Mouse (Mus musculus) neural tube, embryonic 14.5 days (tissue): ENCODE measurements around the gene Tcstv1. TPM values are rescaled to one million over a fixed set of nuclear protein-coding genes. Genes with fewer than 3 reads are reported as not detected.

Experiments used
- polyA plus RNA-seq: library from polyadenylated mRNA; unstranded; fragments of >200 nt; fragmentation: Nextera tagmentation; extraction: Ambion mirVana; gene quantifications from 2 replicates; pipeline ENCODE4 v1.2.1, GENCODE M21; 2014

Gene Tcstv1
- polyA plus RNA-seq, 1 experiment from 2014 or later: not detected

Other genes starting within 250 kb of the Tcstv1 start
- gene Hmgcs1, start 204.4 kb downstream of the Tcstv1 start, polyA plus RNA-seq: 506 and 536 TPM in 2 replicates
- 5.3 and 5.9 TPM in 2 replicates for gene Nim1k, start 138.9 kb downstream of the Tcstv1 start, polyA plus RNA-seq
- 38.4 and 38.7 TPM in 2 replicates for gene Zfp131, start 103.9 kb downstream of the Tcstv1 start, polyA plus RNA-seq
- not detected in 2 replicates for gene AF067063, start 64.6 kb downstream of the Tcstv1 start, polyA plus RNA-seq
- not detected in 2 replicates for gene D13Ertd608e, start 58.8 kb downstream of the Tcstv1 start, polyA plus RNA-seq
- not detected in 2 replicates for gene Gm21761, start 34.5 kb upstream of the Tcstv1 start, polyA plus RNA-seq
- not detected in 2 replicates for gene B020031M17Rik, start 56.0 kb upstream of the Tcstv1 start, polyA plus RNA-seq
- not detected in 2 replicates for gene Gm36079, start 132.2 kb upstream of the Tcstv1 start, polyA plus RNA-seq
- gene Gm21188, start 157.4 kb upstream of the Tcstv1 start, polyA plus RNA-seq: not detected in 2 replicates
- not detected in 2 replicates for gene Gm20767, start 245.5 kb upstream of the Tcstv1 start, polyA plus RNA-seq